In the genomic region with DNA sequence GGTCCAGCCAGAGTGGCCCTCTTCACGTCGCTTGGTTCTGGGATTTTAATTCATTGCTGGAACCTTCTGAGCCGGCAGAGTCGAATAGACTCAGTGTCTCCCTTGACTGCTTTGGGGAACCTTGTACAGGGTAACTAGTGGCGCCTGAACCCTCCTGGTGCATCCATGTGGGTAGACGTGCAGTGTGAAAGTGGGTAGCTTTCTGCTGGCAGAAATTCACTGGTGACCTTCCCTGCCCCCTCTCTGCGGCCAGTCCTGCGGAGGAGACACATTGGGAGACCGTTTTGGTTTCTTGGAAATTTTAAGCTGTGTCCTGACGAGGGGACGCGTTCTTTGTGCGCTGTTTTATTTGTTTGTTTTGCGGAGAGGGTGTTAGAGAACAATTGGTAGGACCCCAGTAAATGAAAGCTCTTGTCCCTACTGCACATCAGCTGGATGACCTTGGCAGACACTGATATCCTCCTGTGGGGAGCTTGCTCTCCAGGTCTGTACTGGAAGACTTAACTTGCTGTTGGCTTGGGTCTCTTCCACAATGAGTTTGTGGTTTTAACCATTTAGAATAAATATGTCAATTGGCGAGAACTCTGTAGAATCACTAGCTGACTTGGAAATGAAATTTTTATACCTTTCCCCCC, we compare ENCODE assay signal across 8 mouse cellular contexts. TPM values are rescaled to one million over a fixed set of nuclear protein-coding genes. Genes with fewer than 3 reads are reported as not detected.
DNase-seq lines count a peak whose midpoint lies in the region; ATAC-seq lines count a peak whose summit lies in the region.

No protein-coding gene starts in this region.

- H3K27ac ChIP-seq in forebrain, embryonic 14.5 days (ENCODE audit: low read depth, low read length) = peak overlapping the region; percentile 74
- peak overlapping the region; percentile 75 for H3K27ac ChIP-seq in intestine, embryonic 15.5 days
- H3K27ac ChIP-seq in midbrain, embryonic 15.5 days = peak overlapping the region; percentile 87

- no peaks in the 10 kb centered on the region for H3K9me3 ChIP-seq in forebrain, embryonic 14.5 days (replicated peaks; ENCODE audit: control insufficient read depth, low read length)
- no peaks in the 10 kb centered on the region for H3K9me3 ChIP-seq in intestine, embryonic 15.5 days
- H3K9me3 ChIP-seq in midbrain, embryonic 15.5 days = no peaks in the 10 kb centered on the region

- H3K4me2 ChIP-seq in forebrain, embryonic 14.5 days (ENCODE audit: low read length) = peak overlapping the region; percentile 87
- peak overlapping the region; percentile 98 for H3K4me2 ChIP-seq in intestine, embryonic 15.5 days (replicated peaks)
- peak overlapping the region; percentile 81 for H3K4me2 ChIP-seq in midbrain, embryonic 15.5 days

- H3K4me3 ChIP-seq in forebrain, embryonic 14.5 days (ENCODE audit: low read depth, low read length) = peak overlapping the region; percentile 74
- peak overlapping the region; percentile 73 for H3K4me3 ChIP-seq in intestine, embryonic 15.5 days (replicated peaks)
- peak overlapping the region; percentile 90 for H3K4me3 ChIP-seq in midbrain, embryonic 15.5 days

- no peaks in the 10 kb centered on the region for H3K27me3 ChIP-seq in forebrain, embryonic 14.5 days (replicated peaks; ENCODE audit: control insufficient read depth, insufficient read depth, low read length)
- no peaks in the 10 kb centered on the region for H3K27me3 ChIP-seq in intestine, embryonic 15.5 days (replicated peaks)
- H3K27me3 ChIP-seq in midbrain, embryonic 15.5 days (replicated peaks) = no peaks in the 10 kb centered on the region

- peak overlapping the region; percentile 86 for H3K9ac ChIP-seq in forebrain, embryonic 14.5 days (ENCODE audit: low read length)
- peak overlapping the region; percentile 77 for H3K9ac ChIP-seq in intestine, embryonic 15.5 days
- peak overlapping the region; percentile 94 for H3K9ac ChIP-seq in midbrain, embryonic 15.5 days

- 3% methylated on average over 15 of the region's 15 CpGs for WGBS in forebrain, embryonic 14.5 days
- WGBS in intestine, embryonic 15.5 days = 7% methylated on average over 15 of the region's 15 CpGs
- WGBS in midbrain, embryonic 15.5 days = 4% methylated on average over 15 of the region's 15 CpGs

- no peaks in the 10 kb centered on the region for H3K36me3 ChIP-seq in forebrain, embryonic 14.5 days (ENCODE audit: control insufficient read depth, insufficient read depth, low read length)
- H3K36me3 ChIP-seq in intestine, embryonic 15.5 days = no peaks in the 10 kb centered on the region
- H3K36me3 ChIP-seq in midbrain, embryonic 15.5 days (replicated peaks) = no peaks in the 10 kb centered on the region

- intact Hi-C loops in left cerebral cortex, postnatal 4 days (cut with DNase I) = no loop called here

- ATAC-seq in forebrain, embryonic 14.5 days = peak; percentile 44; the same call in 1 of the 2 replicates
- ATAC-seq in intestine, embryonic 15.5 days = no peak; the same call in 1 of the 2 replicates
- ATAC-seq in midbrain, embryonic 15.5 days (replicated peaks) = peak; percentile 68

- DNase-seq in left cerebral cortex, postnatal 4 days = peak; percentile 28
- DNase-seq in left cerebral cortex, adult 8-10 months (ENCODE audit: low spot score in 2 of 2) = no peak
- peak; percentile 37 for DNase-seq in adipocyte (ENCODE audit: low spot score)
- peak; percentile 54 for DNase-seq in forebrain, embryonic 14.5 days (ENCODE audit: low spot score)
- no peak for DNase-seq in embryo, embryonic 9.5 days (ENCODE audit: extremely low spot score)
- DNase-seq in gastrocnemius, adult 8-10 months (ENCODE audit: low spot score in 2 of 2) = no peak

- H3K4me1 ChIP-seq in forebrain, embryonic 14.5 days (ENCODE audit: control insufficient read depth, insufficient read depth, low read length) = peaks cover 12% of the 10 kb centered on the region; the same call in 1 of the 2 replicates
- H3K4me1 ChIP-seq in intestine, embryonic 15.5 days (replicated peaks) = peaks cover 13% of the 10 kb centered on the region
- H3K4me1 ChIP-seq in midbrain, embryonic 15.5 days = peaks cover 26% of the 10 kb centered on the region

RNA-seq across cellular contexts. Expression of a gene that starts 0.7 kb away (rescaled TPM):
- total RNA-seq in left cerebral cortex, postnatal 4 days (2021) = 10 to 100 TPM; 55.3 to 63.6 TPM
- total RNA-seq in left cerebral cortex, adult 8-10 months (2022) = 100 to 1,000 TPM; 157 to 182 (median 165) TPM
- polyA plus RNA-seq in forebrain, embryonic 14.5 days (2014; fragmentation: Nextera tagmentation; extraction: Ambion mirVana) = 25.5 and 33.1 TPM in 2 replicates
- polyA plus RNA-seq in intestine, embryonic 15.5 days (2015; fragmentation: Nextera tagmentation; extraction: Ambion mirVana) = 19.4 and 24.0 TPM in 2 replicates
- polyA plus RNA-seq in midbrain, embryonic 15.5 days (2015; fragmentation: Nextera tagmentation; extraction: Ambion mirVana) = 54.7 and 62.1 TPM in 2 replicates
- 10 to 100 TPM; 48.5 to 85.9 (median 71.1) TPM for total RNA-seq in gastrocnemius, adult 8-10 months (2022)

Comparison
In these comparisons a context has a peak if more than half of its experiments do, and no peak if none do; other contexts are left out.
1. DNase-seq: peak in left cerebral cortex, postnatal 4 days (single experiment), adipocyte (single experiment) and forebrain, embryonic 14.5 days (single experiment); none in left cerebral cortex, adult 8-10 months (0 of 2), embryo, embryonic 9.5 days (single experiment) and gastrocnemius, adult 8-10 months (0 of 2).
2. Peak in every context shown above with its lines, with median percentiles within 50 percentile points of each other: H3K27ac ChIP-seq, H3K4me2 ChIP-seq, H3K4me3 ChIP-seq and H3K9ac ChIP-seq.